Mouse (Mus musculus) brain, adult 10 weeks (tissue): Measurements from ENCODE around the gene Dydc2. TPM values are rescaled to one million over a fixed set of nuclear protein-coding genes. Genes with fewer than 3 reads are reported as not detected.

Source experiments
- polyA plus RNA-seq: library from polyadenylated mRNA; stranded (reverse); fragments of 350-450 nt; fragmentation: Illumina TruSeq; extraction: RNeasy Lipid Tissue Mini Kit (QIAGEN cat#74804); gene quantifications from one replicate; pipeline ENCODE4 v1.2.3, GENCODE M21; 2015; ENCODE audit warnings: low read depth, low replicate concordance

Gene Dydc2
- polyA plus RNA-seq, result 1.5 TPM

DNA sequence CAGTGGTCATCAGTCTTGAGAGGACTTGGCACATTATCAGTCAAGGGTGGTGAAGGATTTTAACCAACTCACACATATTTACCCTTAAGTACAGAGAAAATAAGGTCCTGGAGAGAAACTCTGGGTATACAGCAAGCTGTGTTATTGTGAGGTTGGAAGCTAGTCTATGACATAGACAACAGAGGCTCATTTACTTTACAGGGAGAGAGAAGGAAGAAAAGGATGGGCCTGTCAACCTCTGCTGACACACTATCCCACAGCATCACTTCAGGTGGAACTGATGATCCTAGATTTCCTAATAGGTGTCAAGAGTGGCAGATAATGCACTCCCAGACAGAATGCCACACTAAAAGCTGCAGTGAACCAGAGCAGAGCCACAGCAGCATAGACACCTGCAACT lies at the start of gene Dydc2:
Gene Dydc2 (minus strand): TSS at position 101 of the 400 bp plus-strand sequence.

DNA sequence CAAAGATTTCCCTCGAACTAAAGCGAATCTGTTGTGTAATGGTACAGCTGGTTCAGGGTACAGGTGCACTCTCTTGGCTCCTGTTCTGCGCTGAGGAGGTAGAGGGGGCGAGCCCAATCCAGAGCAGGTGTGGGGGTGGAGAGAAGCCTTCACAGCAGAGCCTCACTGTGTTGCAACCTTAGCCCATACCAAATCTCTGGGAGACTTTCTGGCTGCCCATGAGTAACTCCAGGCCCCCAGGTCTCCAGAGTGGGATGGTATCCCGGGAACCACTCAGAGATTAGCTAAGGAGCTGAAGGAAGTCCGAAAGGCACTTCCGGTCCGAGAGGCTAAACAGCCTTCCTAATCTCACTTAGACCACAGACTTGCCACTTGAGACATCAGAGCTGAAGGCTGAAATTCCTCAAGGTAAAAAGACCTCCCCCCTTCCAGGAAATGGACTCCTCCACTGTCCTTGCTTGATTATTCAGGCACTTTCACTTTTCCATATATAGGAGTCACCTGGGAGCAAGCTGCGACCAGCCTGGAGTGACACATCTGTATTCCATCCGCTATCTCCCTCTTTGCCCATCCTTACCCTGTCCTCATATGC lies 35.9 kb upstream of the Dydc2 start, which contains the start of gene Mat1a:
Gene Mat1a (plus strand): TSS at position 183 of the 592 bp plus-strand sequence.

DNA sequence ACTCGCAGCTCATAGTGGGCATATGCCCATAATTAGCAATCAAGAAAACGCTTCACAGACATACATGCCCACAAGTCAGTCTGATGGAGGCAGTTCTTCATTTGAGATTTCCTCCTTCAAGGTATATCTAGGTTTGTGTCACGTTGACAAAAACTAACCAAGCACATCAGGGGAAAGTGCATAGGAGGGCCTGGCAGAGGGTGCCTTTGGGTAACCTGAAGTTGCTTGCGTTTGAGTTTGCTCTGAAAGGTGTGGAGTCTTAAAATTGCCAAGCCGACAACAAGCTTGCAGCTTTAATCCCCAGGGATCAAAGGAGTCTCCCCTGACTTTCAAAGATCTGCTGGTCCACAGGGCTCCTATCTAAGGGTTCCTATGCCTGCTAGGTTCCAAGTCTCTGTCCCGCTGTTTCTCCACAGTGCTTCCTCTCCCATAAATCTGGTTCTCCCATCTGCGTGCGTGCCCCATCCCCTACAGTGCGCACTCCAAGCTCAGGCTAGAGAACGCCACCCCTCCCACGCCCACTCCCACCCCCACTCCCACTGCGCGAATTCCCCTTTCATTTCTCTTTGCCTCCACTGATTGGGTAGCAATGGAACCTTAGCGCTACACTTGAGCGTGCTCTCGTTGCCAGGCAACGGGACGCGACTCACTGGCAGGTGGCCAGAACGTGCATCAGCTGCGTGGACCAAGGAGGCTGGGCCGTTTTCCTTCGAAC lies 3.4 kb upstream of the Dydc2 start, which contains the start of gene Dydc1:
Gene Dydc1 (plus strand): TSS at position 683 of the 715 bp plus-strand sequence.

DNA sequence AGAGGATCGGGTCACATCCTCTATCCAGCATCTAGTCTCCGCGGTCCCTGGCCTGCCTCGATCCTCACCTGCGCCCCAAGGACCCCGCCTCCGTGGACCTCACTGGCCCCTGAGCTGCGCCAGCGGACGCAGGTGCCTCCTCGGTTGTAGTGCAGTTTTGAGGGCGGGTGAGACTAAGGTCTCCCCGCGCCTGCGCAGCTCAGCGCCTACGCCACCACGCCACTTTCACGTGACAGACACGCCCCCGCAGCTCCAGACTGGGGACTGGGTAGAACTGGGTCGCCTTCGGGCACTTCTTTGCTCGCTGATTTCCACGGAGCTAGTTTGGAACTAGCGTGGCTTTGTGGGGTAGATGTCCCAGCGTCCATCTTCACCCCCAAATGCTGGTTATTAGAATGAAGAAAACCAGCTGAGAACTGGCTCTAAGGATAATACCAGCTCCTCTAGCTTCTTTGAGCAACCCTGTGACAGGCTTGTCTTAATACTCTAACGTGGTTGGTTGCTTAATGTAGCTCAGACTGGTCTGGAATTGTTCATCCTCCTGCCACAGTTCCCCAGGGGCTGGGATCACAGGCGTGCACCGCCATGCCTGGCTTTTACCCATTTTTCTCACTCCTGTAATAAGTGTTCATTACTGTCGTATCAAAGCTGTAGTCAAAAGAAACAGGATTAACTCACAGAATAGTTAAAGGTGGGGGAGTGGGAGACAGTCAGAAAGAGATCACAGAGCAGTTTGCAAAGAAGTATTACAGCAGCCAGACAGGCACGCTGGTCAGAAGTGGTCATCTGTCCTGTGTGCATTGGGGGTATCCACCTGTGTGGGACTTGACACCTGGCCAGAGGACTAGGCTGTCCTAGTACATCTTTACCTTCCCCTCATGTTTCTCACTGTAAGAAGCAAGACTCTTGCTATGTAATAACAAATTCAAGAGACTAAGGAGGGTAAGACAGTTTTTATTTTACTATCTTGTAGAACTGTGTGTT lies 55.1 kb downstream of the Dydc2 start, which contains the start of gene Fam213a:
Gene Fam213a (minus strand): TSS at position 159 of the 984 bp plus-strand sequence.

Other genes with a start within 250 kb of the Dydc2 start
- gene Sh2d4b, start 175.9 kb downstream of the Dydc2 start, polyA plus RNA-seq, result 1.3 TPM
- gene Tspan14, start 102.4 kb downstream of the Dydc2 start, polyA plus RNA-seq, result 40.9 TPM
- 189 TPM for gene Fam213a, start 55.4 kb downstream of the Dydc2 start, polyA plus RNA-seq
- gene Dydc1, start 3.7 kb upstream of the Dydc2 start, polyA plus RNA-seq, result not detected
- 0.27 TPM for gene Mat1a, start 35.8 kb upstream of the Dydc2 start, polyA plus RNA-seq
- gene Sftpa1, start 62.6 kb upstream of the Dydc2 start, polyA plus RNA-seq, result not detected
- not detected for gene Mbl1, start 82.2 kb upstream of the Dydc2 start, polyA plus RNA-seq
- gene Sftpd, start 115.9 kb upstream of the Dydc2 start, polyA plus RNA-seq, result not detected
- gene Gm2832, start 209.6 kb upstream of the Dydc2 start, polyA plus RNA-seq, result not detected